Mouse (Mus musculus) kidney, embryonic 14.5 days (tissue): Measurements from ENCODE around the gene Adssl1. TPM values are rescaled to one million over a fixed set of nuclear protein-coding genes. Genes with fewer than 3 reads are reported as not detected.
A peak's percentile ranks its signal among the peaks of the same experiment; 100 is the strongest.

Experiments
- ATAC-seq: fragments of 200-750 bp; cut with Nextera tagmentation; 2 replicates; pipeline ENCODE4 v1.8.0; 2017; ENCODE audit warnings: moderate number of reproducible peaks, mild to moderate bottlenecking, moderate TSS enrichment, moderate library complexity; ENCODE audit not compliant: low FRiP score, low TSS enrichment
- H3K27ac ChIP-seq: fragments of 300-500 bp; sonication (generic); 2 replicates; pipeline ENCODE4 v1.5.1; 2014; ENCODE audit warnings: low read depth, mild to moderate bottlenecking, low read length, moderate library complexity, mixed read lengths
- H3K27me3 ChIP-seq: fragments of 300-500 bp; sonication (generic); 2 replicates; pipeline ENCODE4 v1.6.1; 2014; ENCODE audit warnings: mild to moderate bottlenecking, low read length; ENCODE audit not compliant: control insufficient read depth, insufficient read depth
- H3K36me3 ChIP-seq: fragments of 300-500 bp; sonication (generic); 2 replicates; pipeline ENCODE4 v1.6.1; 2014; ENCODE audit warnings: low read length, mixed read lengths; ENCODE audit not compliant: control insufficient read depth, insufficient read depth
- H3K4me1 ChIP-seq: fragments of 300-500 bp; sonication (generic); 2 replicates; pipeline ENCODE4 v1.6.1; 2014; ENCODE audit warnings: low read length, mixed read lengths; ENCODE audit not compliant: control insufficient read depth, insufficient read depth
- H3K4me2 ChIP-seq: fragments of 300-500 bp; sonication (generic); replicated peaks from 2 replicates; pipeline ENCODE4 v1.6.1; 2014; ENCODE audit warnings: low read depth, mild to moderate bottlenecking, low read length
- H3K4me3 ChIP-seq: fragments of 300-500 bp; sonication (generic); 2 replicates; pipeline ENCODE4 v1.5.1; 2014; ENCODE audit warnings: mild to moderate bottlenecking, low read length
- H3K9ac ChIP-seq: fragments of 300-500 bp; sonication (generic); 2 replicates; pipeline ENCODE4 v1.6.1; 2014; ENCODE audit warnings: low read depth, mild to moderate bottlenecking, low read length, moderate library complexity
- H3K9me3 ChIP-seq: fragments of 300-500 bp; sonication (generic); 2 replicates; pipeline ENCODE4 v1.6.1; 2016; ENCODE audit warnings: low read length; ENCODE audit not compliant: control insufficient read depth
- WGBS: fragments of 180-500 bp; shearing (Covaris S2); extraction: QIAGEN DNeasy Blood & Tissue Kit; methylation state at CpG from one replicate; pipeline ENCODE4 v1.1.7; 2014; 5-methylcytosine and 5-hydroxymethylcytosine counted together
- polyA plus RNA-seq: library from polyadenylated mRNA; unstranded; fragments of >200 nt; fragmentation: Nextera tagmentation; extraction: Ambion mirVana; gene quantifications from 2 replicates; pipeline ENCODE4 v1.2.1, GENCODE M21; 2014

Adssl1 gene
- polyA plus RNA-seq, 1 experiment from 2014 or later: 9.3 TPM

DNA sequence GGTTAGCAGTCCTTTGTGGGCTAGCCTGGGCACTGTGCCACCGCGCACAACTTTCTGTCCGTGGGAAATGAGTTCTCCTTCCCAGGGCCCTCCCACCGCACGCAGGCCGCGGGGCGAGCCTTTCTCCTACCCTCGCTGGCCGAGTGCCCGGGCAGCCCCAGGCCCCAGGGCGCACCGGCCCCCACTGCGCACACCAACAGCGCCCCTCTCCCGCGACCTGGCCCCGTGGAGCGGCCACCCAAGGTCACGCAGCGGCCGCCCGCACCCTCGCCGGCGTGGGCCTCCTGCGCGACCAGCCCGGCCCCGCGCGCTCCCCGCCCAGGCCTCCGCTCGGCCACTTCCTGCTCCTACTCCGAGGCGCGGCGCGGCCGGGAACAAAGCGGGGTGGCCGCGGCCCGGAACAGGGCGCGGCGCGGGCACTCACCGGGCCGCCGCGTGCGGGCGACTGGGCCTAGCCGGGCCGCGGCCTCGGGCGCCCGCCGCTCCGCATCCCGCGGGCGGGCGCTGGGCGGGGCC is 53.8 kb downstream of the Adssl1 start:
- peak overlapping the region; percentile 97 for H3K4me3 ChIP-seq
- peaks cover 62% of the 10 kb centered on the region for H3K4me1 ChIP-seq
- H3K4me2 ChIP-seq: peak overlapping the region; percentile 70
- 1% methylated on average over 24 of the region's 68 CpGs for whole genome bisulfite sequencing
- no peaks in the 10 kb centered on the region for H3K27me3 ChIP-seq
- H3K9me3 ChIP-seq: no peaks in the 10 kb centered on the region
- peaks cover 30% of the 10 kb centered on the region for H3K36me3 ChIP-seq
- peak overlapping the region; percentile 100 for H3K9ac ChIP-seq
- H3K27ac ChIP-seq: peak overlapping the region; percentile 98
- ATAC-seq: 0 out of 2 replicates have a peak, but pooled peaks have one; percentile 1

DNA sequence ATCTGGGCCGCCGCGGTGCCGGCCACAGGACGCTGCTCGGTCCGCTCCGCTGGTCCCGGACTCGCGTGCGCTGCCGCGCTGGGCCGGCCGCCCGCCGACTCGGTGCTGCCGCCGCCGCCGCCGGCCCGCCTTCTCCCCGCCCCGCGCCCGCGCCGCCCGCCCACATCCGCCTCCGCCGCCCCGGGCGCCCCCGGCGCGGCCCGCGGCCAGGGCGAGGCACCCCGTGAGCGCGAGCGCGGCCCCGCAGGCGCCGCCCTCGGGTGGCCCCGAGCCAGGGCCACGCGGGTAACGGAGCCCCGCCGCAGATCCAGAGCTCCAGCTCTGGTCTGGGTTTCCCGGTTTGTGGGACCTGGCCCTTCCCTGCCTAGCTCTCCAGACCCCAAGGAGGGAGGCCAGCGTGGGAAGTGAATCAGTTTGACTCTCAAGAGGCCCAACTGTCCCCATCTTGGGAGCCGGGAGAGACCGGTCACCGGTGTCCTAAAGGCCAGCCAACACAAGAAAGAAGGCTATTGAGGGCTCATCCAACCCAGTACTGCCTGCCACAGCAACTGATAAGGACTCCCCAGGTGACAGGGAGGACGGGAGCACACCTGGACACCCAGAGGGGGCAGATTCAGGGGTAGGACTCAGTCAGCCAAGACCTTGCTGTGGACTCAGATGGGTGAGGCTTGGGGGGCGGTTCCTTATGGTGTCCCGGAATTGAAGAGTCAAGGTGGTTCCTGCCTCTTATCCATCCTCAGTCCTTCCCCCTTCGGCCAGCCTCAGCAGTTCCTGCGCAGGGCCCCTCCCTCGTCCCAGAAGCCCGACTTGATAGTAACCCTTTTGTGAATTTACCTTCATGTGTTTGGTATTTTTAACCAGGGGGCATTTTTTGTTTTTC is 54.5 kb downstream of the Adssl1 start, which contains the start of gene Akt1:
Gene Akt1 (minus strand): TSS at position 753 of the 880 bp plus-strand sequence.
- Histone ChIP-seq H3K27ac (peak within 1 kb of the TSS; percentile 98), H3K4me3 (peak within 1 kb of the TSS; percentile 97), H3K27me3 (peaks cover 4% of the 10 kb centered on the region), H3K9me3 (no peaks in the 10 kb centered on the region), H3K36me3 (peaks cover 23% of the 10 kb centered on the region), H3K4me1 (peaks cover 56% of the 10 kb centered on the region), H3K4me2 (peak within 1 kb of the TSS; percentile 70), H3K9ac (peak within 1 kb of the TSS; percentile 100)
- ATAC-seq: peak; percentile 11; the same call in 1 of the 2 replicates
- WGBS: under 1% methylated on average over 60 of the region's 70 CpGs

DNA sequence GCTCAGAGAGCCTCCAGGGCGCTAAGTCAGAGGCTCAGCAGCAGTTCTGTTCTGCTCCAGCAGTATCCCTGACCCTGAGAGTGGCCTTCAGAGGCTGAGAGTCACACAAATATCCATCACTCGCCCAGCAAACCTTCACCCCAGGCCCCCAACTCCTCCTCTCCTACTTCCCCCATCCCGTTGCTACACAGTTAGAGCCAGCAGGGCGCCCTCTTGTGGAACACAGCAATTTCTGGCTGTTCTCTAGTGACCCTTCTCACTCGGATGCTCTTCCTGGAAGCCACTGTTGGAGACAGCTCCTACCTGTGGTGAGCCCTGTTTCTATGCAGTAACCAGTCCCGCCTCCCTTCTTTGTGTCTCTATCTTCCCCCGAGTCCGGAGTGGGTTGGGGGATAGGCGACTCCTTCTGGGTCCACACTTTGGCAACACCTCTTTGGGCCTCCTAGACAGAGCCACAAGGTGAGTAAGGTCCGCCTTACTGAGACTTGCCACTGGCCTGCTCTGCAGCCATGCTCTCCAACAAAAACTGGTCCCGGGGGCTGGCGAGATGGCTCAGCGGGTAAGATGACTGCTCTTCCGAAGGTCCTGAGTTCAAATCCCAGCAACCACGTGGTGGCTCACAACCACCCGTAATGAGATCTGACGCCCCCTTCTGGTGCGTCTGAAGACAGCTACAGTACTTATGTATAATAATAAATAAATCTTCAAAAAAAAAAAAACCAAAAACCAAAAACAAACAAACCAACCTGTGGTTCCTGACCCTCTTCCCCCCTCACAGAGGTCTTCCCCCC is 55.6 kb downstream of the Adssl1 start:
- Histone ChIP-seq H3K27ac (peak overlapping the region; percentile 91), H3K4me2 (peak overlapping the region; percentile 70), H3K27me3 (peaks cover 14% of the 10 kb centered on the region), H3K9ac (peak overlapping the region; percentile 38; the same call in 1 of the 2 replicates), H3K36me3 (peaks cover 12% of the 10 kb centered on the region), H3K4me1 (peaks cover 51% of the 10 kb centered on the region), H3K9me3 (no peaks in the 10 kb centered on the region), H3K4me3 (peak overlapping the region; percentile 97)
- peak; percentile 40 for ATAC-seq
- 16% methylated on average over 18 of the region's 18 CpGs for WGBS

DNA sequence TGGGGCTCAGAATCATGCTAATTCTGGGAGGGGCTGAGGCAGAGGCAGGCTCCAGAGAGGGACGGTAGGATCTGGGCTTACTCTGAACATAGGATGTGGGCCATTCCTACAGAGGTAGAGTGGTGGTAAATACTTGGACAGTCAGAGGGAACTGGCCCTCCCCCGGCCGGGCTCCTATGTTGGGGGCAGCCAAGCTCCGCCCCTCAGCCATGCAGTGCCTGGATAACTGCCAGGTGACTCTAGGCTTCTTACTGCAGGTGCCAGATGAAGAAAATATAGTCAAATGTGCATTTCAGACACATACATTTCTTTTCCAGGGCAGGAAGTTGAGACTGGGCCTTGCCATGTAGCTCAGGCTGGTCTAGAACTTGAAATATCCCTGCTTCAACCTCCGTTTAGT is 57.2 kb downstream of the Adssl1 start:
- H3K4me2 ChIP-seq: no peak overlapping the region
- no peak overlapping the region for H3K4me3 ChIP-seq
- H3K9ac ChIP-seq: no peak overlapping the region
- ATAC-seq: no peak
- peaks cover 34% of the 10 kb centered on the region for H3K4me1 ChIP-seq
- no peaks in the 10 kb centered on the region; the same call in 1 of the 2 replicates for H3K36me3 ChIP-seq
- 48% methylated on average over 5 of the region's 5 CpGs for WGBS
- H3K27me3 ChIP-seq: peaks cover 23% of the 10 kb centered on the region
- no peaks in the 10 kb centered on the region for H3K9me3 ChIP-seq
- H3K27ac ChIP-seq: no peak overlapping the region

DNA sequence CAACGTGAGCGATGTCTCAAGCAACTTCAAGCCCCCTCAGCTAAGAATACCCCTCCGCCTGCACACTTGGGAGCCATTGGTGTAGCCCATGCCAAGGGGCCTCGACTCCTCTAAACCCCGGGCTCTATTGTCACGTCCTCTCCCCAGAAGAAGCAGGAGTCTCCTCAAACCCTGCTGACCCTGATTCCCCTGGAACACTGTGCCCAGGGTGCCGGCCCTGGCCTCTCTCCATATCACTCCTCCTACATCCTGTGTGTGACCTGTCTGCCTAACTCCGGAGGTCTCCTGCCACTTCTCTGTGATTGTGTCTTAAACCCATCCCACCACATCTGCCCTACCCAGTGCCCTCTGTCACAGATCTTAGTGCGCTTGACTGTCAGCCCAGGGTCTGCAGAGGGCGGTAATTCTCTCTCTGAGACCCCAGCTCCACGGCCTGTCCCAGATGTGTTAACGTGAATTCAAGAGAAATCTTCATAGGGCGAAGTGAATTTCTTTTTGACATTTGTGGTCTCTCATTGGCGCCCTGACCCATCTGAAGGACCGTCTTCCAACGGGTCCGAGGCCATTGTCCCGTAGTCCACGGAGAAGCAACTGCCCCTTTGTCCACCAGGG is 58.2 kb downstream of the Adssl1 start:
- peak; percentile 3; the same call in 1 of the 2 replicates for ATAC-seq
- H3K9ac ChIP-seq: peak overlapping the region; percentile 70
- H3K36me3 ChIP-seq: no peaks in the 10 kb centered on the region; the same call in 1 of the 2 replicates
- 12% methylated on average over 19 of the region's 19 CpGs for WGBS
- H3K27ac ChIP-seq: peak overlapping the region; percentile 47; the same call in 1 of the 2 replicates
- no peaks in the 10 kb centered on the region for H3K9me3 ChIP-seq
- peaks cover 25% of the 10 kb centered on the region for H3K4me1 ChIP-seq
- peaks cover 23% of the 10 kb centered on the region for H3K27me3 ChIP-seq
- peak overlapping the region; percentile 71 for H3K4me3 ChIP-seq
- H3K4me2 ChIP-seq: peak overlapping the region; percentile 97

DNA sequence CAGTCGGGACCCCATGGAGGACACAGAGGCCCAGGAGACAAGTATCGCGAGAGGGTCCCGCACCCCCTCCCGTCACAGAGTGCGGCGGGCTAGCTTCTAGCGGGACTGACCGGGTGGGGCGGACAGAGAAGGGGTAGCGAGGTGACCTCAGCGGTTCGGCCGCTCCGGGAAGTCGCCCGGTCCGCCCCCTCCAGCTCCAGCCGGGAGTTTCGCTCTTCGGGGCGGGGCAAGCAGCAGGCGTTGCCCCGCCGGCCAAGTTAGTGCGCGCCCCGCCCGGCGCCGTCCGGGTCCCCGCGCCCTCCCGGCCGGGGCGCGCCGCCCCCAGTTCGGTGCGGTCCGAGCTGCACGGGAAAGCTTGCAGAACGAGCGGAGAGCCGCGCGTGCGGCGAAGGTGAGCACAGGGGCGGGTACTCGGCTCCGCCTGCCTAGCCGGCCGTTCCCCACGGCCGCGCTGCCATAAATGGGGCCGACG is 58.7 kb downstream of the Adssl1 start, which contains the start of gene Zbtb42:
Gene Zbtb42 (plus strand): TSS at position 274 of the 472 bp plus-strand sequence.
- Histone ChIP-seq H3K27ac (peak within 1 kb of the TSS; percentile 47; the same call in 1 of the 2 replicates), H3K4me1 (peaks cover 25% of the 10 kb centered on the region), H3K9me3 (no peaks in the 10 kb centered on the region), H3K36me3 (no peaks in the 10 kb centered on the region; the same call in 1 of the 2 replicates), H3K9ac (peak within 1 kb of the TSS; percentile 70), H3K4me2 (peak within 1 kb of the TSS; percentile 97), H3K4me3 (peak within 1 kb of the TSS; percentile 71), H3K27me3 (peaks cover 23% of the 10 kb centered on the region)
- ATAC-seq: peak; percentile 36
- under 1% methylated on average over 48 of the region's 60 CpGs for WGBS

DNA sequence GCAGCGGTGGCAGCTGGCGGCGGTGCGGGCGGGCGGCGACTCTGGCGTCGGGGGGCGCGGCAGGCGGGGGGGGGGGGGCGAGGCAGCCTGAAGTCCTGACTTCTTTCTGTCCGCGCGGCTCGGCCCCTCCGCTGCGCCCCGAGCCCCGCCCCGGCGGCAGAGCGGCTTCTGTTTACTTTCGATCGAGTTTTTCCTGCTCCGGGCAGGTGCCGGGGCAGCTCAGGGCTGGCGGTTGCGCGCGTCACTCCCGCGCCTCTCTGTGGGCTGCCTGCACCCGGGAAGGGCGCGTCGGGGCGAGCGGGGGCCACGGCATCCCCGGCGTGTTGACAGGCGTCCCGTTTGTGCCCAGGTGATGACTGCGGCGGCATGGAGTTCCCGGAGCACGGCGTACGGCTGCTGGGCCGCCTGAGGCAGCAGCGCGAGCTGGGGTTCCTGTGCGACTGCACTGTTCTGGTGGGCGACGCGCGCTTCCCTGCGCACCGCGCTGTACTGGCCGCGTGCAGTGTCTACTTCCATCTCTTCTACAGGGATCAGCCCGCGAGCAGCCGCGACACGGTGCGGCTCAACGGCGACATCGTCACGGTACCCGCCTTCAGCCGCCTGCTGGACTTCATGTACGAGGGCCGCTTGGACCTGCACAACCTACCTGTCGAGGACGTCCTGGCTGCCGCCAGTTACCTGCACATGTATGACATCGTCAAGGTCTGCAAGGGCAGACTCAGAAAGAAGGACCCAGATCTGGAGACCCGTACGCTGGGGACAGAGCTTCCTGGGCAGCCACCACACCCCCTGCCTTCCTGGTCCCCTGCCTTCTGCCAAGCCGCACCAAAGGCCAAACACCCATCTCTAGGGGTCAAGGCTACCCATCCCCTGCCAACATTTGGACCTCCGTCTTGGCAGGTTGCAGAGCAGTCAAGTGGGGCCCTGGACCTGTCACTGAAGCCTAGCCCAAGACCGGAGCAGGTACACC is 59.5 kb downstream of the Adssl1 start:
- peak overlapping the region; percentile 70 for H3K9ac ChIP-seq
- 4% methylated on average over 63 of the region's 87 CpGs for WGBS
- peaks cover 25% of the 10 kb centered on the region for H3K4me1 ChIP-seq
- ATAC-seq: peak; percentile 13; the same call in 1 of the 2 replicates
- no peaks in the 10 kb centered on the region; the same call in 1 of the 2 replicates for H3K36me3 ChIP-seq
- 0 out of 2 replicates have a peak overlapping the region, but pooled peaks have one; percentile 47 for H3K27ac ChIP-seq
- peaks cover 23% of the 10 kb centered on the region for H3K27me3 ChIP-seq
- no peaks in the 10 kb centered on the region for H3K9me3 ChIP-seq
- H3K4me2 ChIP-seq: peak overlapping the region; percentile 97
- peak overlapping the region; percentile 71 for H3K4me3 ChIP-seq
